Mouse (Mus musculus) liver, embryonic 14 days (tissue): ENCODE measurements around the gene Hsd3b1. TPM values are rescaled to one million over a fixed set of nuclear protein-coding genes. Genes with fewer than 3 reads are reported as not detected.

Experiments used
- polyA plus RNA-seq: library from polyadenylated mRNA; depleted of rRNA; stranded (reverse); fragments of >200 nt; gene quantifications from 2 replicates; pipeline ENCODE4 v1.2.3, GENCODE M21; 2012; rRNA removed

The Hsd3b1 gene
- 10.5 and 13.6 TPM in 2 replicates for polyA plus RNA-seq

GRCm38 (mm10) chr3:98859576-98859975 is at the start of gene Hsd3b1:
Gene Hsd3b1, minus strand, starts transcription at chr3:98859794.

GRCm38 (mm10) chr3:98893057-98893772 is 33.6 kb upstream of the Hsd3b1 start, which contains the start of gene Hao2:
Gene Hao2, minus strand, starts transcription at chr3:98893239.

GRCm38 (mm10) chr3:98814101-98814670 is 45.4 kb downstream of the Hsd3b1 start, which contains the start of gene Hsd3b6:
Gene Hsd3b6, minus strand, starts transcription at chr3:98814443.

Other genes starting within 250 kb of the Hsd3b1 start
- gene Hsd3b5, start 229.5 kb downstream of the Hsd3b1 start, polyA plus RNA-seq, result 0.11 and 0.12 TPM in 2 replicates
- 0.12 and 0.13 TPM in 2 replicates for gene Hsd3b2, start 135.3 kb downstream of the Hsd3b1 start, polyA plus RNA-seq
- 2.0 and 2.4 TPM in 2 replicates for gene Hsd3b3, start 96.7 kb downstream of the Hsd3b1 start, polyA plus RNA-seq
- gene Hsd3b6, start 45.4 kb downstream of the Hsd3b1 start, polyA plus RNA-seq, result 4.1 and 4.4 TPM in 2 replicates
- gene Hao2, start 33.4 kb upstream of the Hsd3b1 start, polyA plus RNA-seq, result 2.3 and 2.8 TPM in 2 replicates